Mouse (Mus musculus): ENCODE results near the gene Cldn34a. TPM values are rescaled to one million over a fixed set of nuclear protein-coding genes. Genes with fewer than 3 reads are reported as not detected.

Gene Cldn34a
- not detected in 2 replicates for polyA plus RNA-seq (2012; rRNA removed)

GRCm38 (mm10) chrX:152563034-152563433, at the start of gene Cldn34a:
Gene Cldn34a (plus strand): TSS chrX:152563334.

Other genes with a start within 250 kb of the Cldn34a start
- 2.3 and 2.7 TPM in 2 replicates for gene Kantr, start 235.8 kb upstream of the Cldn34a start, polyA plus RNA-seq (2012; rRNA removed)
- 15.1 and 16.6 TPM in 2 replicates for gene Tspyl2, start 220.9 kb upstream of the Cldn34a start, polyA plus RNA-seq (2012; rRNA removed)
- 0.30 and 0.34 TPM in 2 replicates for gene Gpr173, start 194.6 kb upstream of the Cldn34a start, polyA plus RNA-seq (2012; rRNA removed)
- gene Shroom2, start 206.1 kb downstream of the Cldn34a start, polyA plus RNA-seq (2012; rRNA removed), result 2.0 and 2.2 TPM in 2 replicates
- gene Gpr143, start 218.6 kb downstream of the Cldn34a start, polyA plus RNA-seq (2012; rRNA removed), result 0.10 and 0.12 TPM in 2 replicates

Data from liver, embryonic 18 days (tissue).